Mouse (Mus musculus) kidney, postnatal 0 days (tissue): ENCODE results near the gene Nudcd3. TPM values are rescaled to one million over a fixed set of nuclear protein-coding genes. Genes with fewer than 3 reads are reported as not detected.

Source experiments
- ATAC-seq: fragments of 200-750 bp; cut with Nextera tagmentation; replicated peaks from 2 replicates; pipeline ENCODE4 v1.8.0; 2017; ENCODE audit warnings: low read depth, moderate number of reproducible peaks, moderate TSS enrichment, moderate library complexity; ENCODE audit not compliant: low FRiP score
- DNase-seq: peaks from one replicate; pipeline ENCODE4 v3.0.0-alpha.2; 2016; ENCODE audit warnings: low spot score
- H3K27ac ChIP-seq: fragments of 300-500 bp; sonication (generic); 2 replicates; pipeline ENCODE4 v1.5.1; 2014; ENCODE audit warnings: mild to moderate bottlenecking
- H3K27me3 ChIP-seq: fragments of 300-500 bp; sonication (generic); 2 replicates; pipeline ENCODE4 v1.6.1; 2014; ENCODE audit warnings: low read length, mixed read lengths; ENCODE audit not compliant: insufficient read depth
- H3K36me3 ChIP-seq: fragments of 300-500 bp; sonication (generic); 2 replicates; pipeline ENCODE4 v1.6.1; 2014; ENCODE audit warnings: low read length, mixed read lengths; ENCODE audit not compliant: insufficient read depth
- H3K4me1 ChIP-seq: fragments of 300-500 bp; sonication (generic); replicated peaks from 2 replicates; pipeline ENCODE4 v1.6.1; 2014; ENCODE audit warnings: antibody characterized with exemption, low read length, mixed read lengths; ENCODE audit not compliant: insufficient read depth
- H3K4me2 ChIP-seq: fragments of 300-500 bp; sonication (generic); 2 replicates; pipeline ENCODE4 v1.6.1; 2014; ENCODE audit warnings: mild to moderate bottlenecking, low read length, moderate library complexity, mixed read lengths
- H3K4me3 ChIP-seq: fragments of 300-500 bp; sonication (generic); replicated peaks from 2 replicates; pipeline ENCODE4 v1.5.1; 2014; ENCODE audit warnings: low read depth, low read length
- H3K9ac ChIP-seq: fragments of 300-500 bp; sonication (generic); 2 replicates; pipeline ENCODE4 v1.6.1; 2014; ENCODE audit warnings: low read depth, low read length
- H3K9me3 ChIP-seq: fragments of 300-500 bp; sonication (generic); replicated peaks from 2 replicates; pipeline ENCODE4 v1.6.1; 2016; ENCODE audit warnings: low read length, inconsistent platforms, mixed read lengths
- CTCF ChIP-seq: IDR thresholded peaks from 2 replicates; pipeline ENCODE4 v1.5.1; 2016; ENCODE audit warnings: antibody characterized with exemption, low read depth, mild to moderate bottlenecking, moderate library complexity
- WGBS: fragments of 180-500 bp; shearing (Covaris S2); extraction: QIAGEN DNeasy Blood & Tissue Kit; methylation state at CpG from one replicate; pipeline ENCODE4 v1.1.7; 2014; 5-methylcytosine and 5-hydroxymethylcytosine counted together
- polyA plus RNA-seq: library from polyadenylated mRNA; unstranded; fragments of >200 nt; fragmentation: Nextera tagmentation; extraction: Ambion mirVana; gene quantifications from 2 replicates; pipeline ENCODE4 v1.2.1, GENCODE M21; 2015

Gene Nudcd3
- polyA plus RNA-seq, 1 experiment from 2014 or later: 28.1 TPM

- H3K9ac ChIP-seq: no peak overlapping the region
- H3K27ac ChIP-seq: no peak overlapping the region
- no peaks in the 10 kb centered on the region for H3K27me3 ChIP-seq
- no peak for ATAC-seq
- 68% methylated on average over 8 of the region's 8 CpGs for WGBS
- H3K4me1 ChIP-seq: no peaks in the 10 kb centered on the region
- H3K36me3 ChIP-seq: no peaks in the 10 kb centered on the region
- no peaks in the 10 kb centered on the region for H3K9me3 ChIP-seq
- H3K4me2 ChIP-seq: no peak overlapping the region
- TF ChIP-seq CTCF: no peak
- H3K4me3 ChIP-seq: no peak overlapping the region
- no peak for DNase-seq
Measured at GRCm38 (mm10) chr11:6075618-6076066, 124.6 kb downstream of the Nudcd3 start.

GRCm38 (mm10) chr11:6068181-6068957 lies 131.8 kb downstream of the Nudcd3 start:
- DNase-seq: no peak
- 12% methylated on average over 18 of the region's 19 CpGs for WGBS
- no peak overlapping the region for H3K4me3 ChIP-seq
- no peak overlapping the region for H3K27ac ChIP-seq
- no peak overlapping the region for H3K4me2 ChIP-seq
- no peaks in the 10 kb centered on the region for H3K36me3 ChIP-seq
- no peak for ATAC-seq
- no peak overlapping the region for H3K9ac ChIP-seq
- H3K27me3 ChIP-seq: peaks cover 43% of the 10 kb centered on the region
- H3K4me1 ChIP-seq: peaks cover 3% of the 10 kb centered on the region; the same call in 1 of the 2 replicates
- no peaks in the 10 kb centered on the region for H3K9me3 ChIP-seq
- TF ChIP-seq CTCF: no peak

- Histone ChIP-seq H3K4me3 (no peak overlapping the region), H3K9ac (no peak overlapping the region), H3K27ac (no peak overlapping the region), H3K9me3 (no peaks in the 10 kb centered on the region), H3K36me3 (no peaks in the 10 kb centered on the region), H3K4me2 (no peak overlapping the region), H3K27me3 (peaks cover 49% of the 10 kb centered on the region), H3K4me1 (peaks cover 3% of the 10 kb centered on the region; the same call in 1 of the 2 replicates)
- 51% methylated on average over 9 of the region's 9 CpGs for WGBS
- ATAC-seq (no peak), DNase-seq (no peak)
- no peak for TF ChIP-seq CTCF
Measured at GRCm38 (mm10) chr11:6067160-6067559, 133.1 kb downstream of the Nudcd3 start.

- peaks cover 3% of the 10 kb centered on the region; the same call in 1 of the 2 replicates for H3K4me1 ChIP-seq
- peaks cover 49% of the 10 kb centered on the region for H3K27me3 ChIP-seq
- peak within 1 kb of the TSS; percentile 47; the same call in 1 of the 2 replicates for H3K9ac ChIP-seq
- no peaks in the 10 kb centered on the region for H3K9me3 ChIP-seq
- H3K4me3 ChIP-seq: peak within 1 kb of the TSS; percentile 51
- DNase-seq (no peak), ATAC-seq (no peak)
- H3K27ac ChIP-seq: no peak within 1 kb of the TSS
- H3K36me3 ChIP-seq: no peaks in the 10 kb centered on the region
- 11% methylated on average over 6 of the region's 6 CpGs for WGBS
- TF ChIP-seq CTCF: no peak
- H3K4me2 ChIP-seq: peak within 1 kb of the TSS; percentile 95
Measured at GRCm38 (mm10) chr11:6066176-6066575, 134.0 kb downstream of the Nudcd3 start, which contains the start of gene Camk2b. Camk2b (minus strand) TSS chr11:6066362.

- Histone ChIP-seq H3K4me2 (peak overlapping the region; percentile 95), H3K9me3 (no peaks in the 10 kb centered on the region), H3K27ac (no peak overlapping the region), H3K27me3 (peaks cover 49% of the 10 kb centered on the region), H3K4me3 (peak overlapping the region; percentile 51), H3K36me3 (no peaks in the 10 kb centered on the region), H3K4me1 (peaks cover 3% of the 10 kb centered on the region; the same call in 1 of the 2 replicates), H3K9ac (peak overlapping the region; percentile 47; the same call in 1 of the 2 replicates)
- ATAC-seq (no peak; the same call in 1 of the 2 replicates), DNase-seq (no peak)
- under 1% methylated on average over 51 of the region's 95 CpGs for WGBS
- no peak for TF ChIP-seq CTCF
Measured at GRCm38 (mm10) chr11:6065551-6066121, 134.6 kb downstream of the Nudcd3 start.

- ATAC-seq (0 out of 2 replicates have a peak, but pooled peaks have one; percentile 12), DNase-seq (no peak)
- H3K27ac ChIP-seq: no peak overlapping the region
- WGBS: under 1% methylated on average over 51 of the region's 55 CpGs
- TF ChIP-seq CTCF: no peak
- H3K4me3 ChIP-seq: peak overlapping the region; percentile 51
- H3K4me2 ChIP-seq: peak overlapping the region; percentile 95
- H3K9ac ChIP-seq: peak overlapping the region; percentile 47; the same call in 1 of the 2 replicates
- H3K27me3 ChIP-seq: peaks cover 49% of the 10 kb centered on the region
- no peaks in the 10 kb centered on the region for H3K36me3 ChIP-seq
- H3K4me1 ChIP-seq: peaks cover 3% of the 10 kb centered on the region; the same call in 1 of the 2 replicates
- no peaks in the 10 kb centered on the region for H3K9me3 ChIP-seq
Measured at GRCm38 (mm10) chr11:6065046-6065521, 135.1 kb downstream of the Nudcd3 start.
